24 mouse cellular contexts compared by ENCODE assay signal in genomic region chr4:155981436-155982082, GRCm38 (mm10). TPM values are rescaled to one million over a fixed set of nuclear protein-coding genes. Genes with fewer than 3 reads are reported as not detected.
"Had no signal": no experiment of that assay in that cellular context is flagged by ENCODE, and none has a peak within 500 bp of the region (broad histone marks: within the 10 kb centered on the region; RNA-seq: fewer than 3 reads in every experiment).

No protein-coding gene starts in this region.

- ATAC-seq: forebrain, postnatal 0 days; hindbrain, postnatal 0 days; intestine, embryonic 16.5 days had no signal

- H3K27me3 ChIP-seq: hindbrain, embryonic 13.5 days; hindbrain, embryonic 15.5 days; kidney, embryonic 15.5 days; limb, embryonic 15.5 days had no signal

- H3K9ac ChIP-seq: forebrain, postnatal 0 days; heart, embryonic 12.5 days; hindbrain, embryonic 13.5 days; hindbrain, embryonic 15.5 days; kidney, embryonic 15.5 days; limb, embryonic 13.5 days; limb, embryonic 15.5 days had no signal

- H3K9me3 ChIP-seq: hindbrain, embryonic 15.5 days; kidney, embryonic 15.5 days; limb, embryonic 13.5 days; limb, embryonic 15.5 days had no signal

- H3K4me2 ChIP-seq: heart, embryonic 12.5 days; hindbrain, embryonic 13.5 days; hindbrain, embryonic 15.5 days; kidney, embryonic 15.5 days; limb, embryonic 13.5 days; limb, embryonic 15.5 days had no signal

- H3K27ac ChIP-seq: heart, embryonic 10.5 days; hindbrain, embryonic 13.5 days; hindbrain, embryonic 15.5 days; hindbrain, postnatal 0 days; kidney, embryonic 15.5 days; kidney, postnatal 0 days; limb, embryonic 13.5 days; limb, embryonic 15.5 days had no signal

- H3K36me3 ChIP-seq: heart, embryonic 10.5 days; heart, embryonic 12.5 days; hindbrain, embryonic 13.5 days; hindbrain, embryonic 15.5 days; kidney, embryonic 15.5 days; limb, embryonic 13.5 days; limb, embryonic 15.5 days had no signal

- H3K4me3 ChIP-seq: heart, embryonic 10.5 days; heart, embryonic 12.5 days; hindbrain, embryonic 13.5 days; hindbrain, embryonic 15.5 days; kidney, embryonic 15.5 days; limb, embryonic 13.5 days; limb, embryonic 15.5 days had no signal

- H3K4me1 ChIP-seq: heart, embryonic 10.5 days; heart, embryonic 12.5 days; hindbrain, embryonic 15.5 days; limb, embryonic 13.5 days; limb, embryonic 15.5 days had no signal

- DNase-seq: forebrain, postnatal 0 days; gastrocnemius, postnatal 14 days; heart, adult 18-20 months; heart, postnatal 10 days; heart, postnatal 36 days; kidney, adult 11 months; kidney, adult 2 months; kidney, adult 9 months; kidney, postnatal 14 days; kidney, postnatal 36 days; layer of hippocampus, adult 9-11 months; layer of hippocampus, postnatal 36 days; left cerebral cortex, postnatal 4 days had no signal

RNA-seq across cellular contexts. Expression of gene Tnfrsf4, which starts 32.1 kb away (rescaled TPM):
- total RNA-seq: heart, adult 8-10 months had no signal
